Mouse (Mus musculus): Measurements from ENCODE around the gene Nrarp.

Nrarp gene

GRCm38 (mm10) chr2:25174866-25175689, 5.5 kb upstream of the Nrarp start:
- DNase-seq (ENCODE audit: low read depth): peak; percentile 36

DNA sequence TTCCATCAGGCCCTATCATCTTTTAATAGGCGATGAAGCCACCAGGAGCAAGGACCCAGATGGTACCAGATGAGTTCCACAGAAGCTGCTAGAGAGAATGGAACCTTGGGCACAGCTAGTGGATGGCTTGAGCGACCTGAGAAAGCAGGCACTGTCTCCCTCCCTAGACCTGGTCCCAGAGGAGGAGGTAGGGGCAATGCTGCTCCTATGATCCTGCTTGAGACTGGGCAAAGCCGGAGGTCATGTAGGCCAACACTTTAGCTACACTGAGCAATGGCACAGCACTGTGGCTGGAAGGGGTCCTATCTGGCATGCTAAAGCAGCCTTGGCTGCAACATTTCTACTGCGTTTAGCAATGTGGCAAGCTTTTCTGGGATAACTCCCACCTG, 4.9 kb upstream of the Nrarp start:
- DNase-seq (ENCODE audit: low read depth): no peak

- DNase-seq (ENCODE audit: low read depth): no peak
These were observed 4.0 kb upstream of the Nrarp start for GRCm38 (mm10) chr2:25176573-25176972.

GRCm38 (mm10) chr2:25177076-25177475, 3.5 kb upstream of the Nrarp start:
- no peak for DNase-seq (ENCODE audit: low read depth)

- DNase-seq (ENCODE audit: low read depth): no peak
These were observed 2.9 kb upstream of the Nrarp start for GRCm38 (mm10) chr2:25177685-25178084.

DNA sequence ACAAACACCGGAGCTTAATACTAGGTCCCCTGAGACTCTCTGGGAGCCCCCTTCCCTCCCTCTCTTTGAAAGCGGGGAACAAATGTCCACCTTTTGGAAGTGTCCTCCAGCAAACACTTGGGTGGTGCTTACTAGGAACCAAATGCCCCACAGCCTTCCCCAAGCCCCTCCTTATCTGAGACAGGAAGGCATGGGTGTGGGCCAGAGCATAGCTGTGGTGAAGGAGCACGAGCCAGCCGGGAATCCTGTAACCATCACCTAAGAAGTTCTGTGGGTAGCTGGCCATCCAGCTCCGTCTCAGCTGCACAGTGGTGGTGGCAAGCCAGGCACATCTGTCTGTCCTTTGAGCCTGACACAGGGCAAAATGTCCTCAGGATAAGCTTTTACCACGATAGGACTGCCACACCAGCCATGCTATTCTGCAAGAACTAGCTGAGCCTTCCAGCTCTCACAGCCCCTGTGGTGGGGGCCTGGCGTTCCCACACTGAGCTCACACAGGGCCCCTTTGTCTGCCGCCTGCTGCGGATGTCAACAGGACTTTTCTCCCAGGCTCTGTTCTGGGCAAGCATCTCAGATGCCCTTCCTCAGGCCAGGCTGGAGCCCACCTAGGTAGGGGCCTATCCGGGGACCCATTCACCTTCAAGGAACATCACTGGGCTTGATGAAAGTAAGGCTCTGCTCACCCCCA, 2.1 kb upstream of the Nrarp start:
- DNase-seq (ENCODE audit: low read depth): no peak

DNA sequence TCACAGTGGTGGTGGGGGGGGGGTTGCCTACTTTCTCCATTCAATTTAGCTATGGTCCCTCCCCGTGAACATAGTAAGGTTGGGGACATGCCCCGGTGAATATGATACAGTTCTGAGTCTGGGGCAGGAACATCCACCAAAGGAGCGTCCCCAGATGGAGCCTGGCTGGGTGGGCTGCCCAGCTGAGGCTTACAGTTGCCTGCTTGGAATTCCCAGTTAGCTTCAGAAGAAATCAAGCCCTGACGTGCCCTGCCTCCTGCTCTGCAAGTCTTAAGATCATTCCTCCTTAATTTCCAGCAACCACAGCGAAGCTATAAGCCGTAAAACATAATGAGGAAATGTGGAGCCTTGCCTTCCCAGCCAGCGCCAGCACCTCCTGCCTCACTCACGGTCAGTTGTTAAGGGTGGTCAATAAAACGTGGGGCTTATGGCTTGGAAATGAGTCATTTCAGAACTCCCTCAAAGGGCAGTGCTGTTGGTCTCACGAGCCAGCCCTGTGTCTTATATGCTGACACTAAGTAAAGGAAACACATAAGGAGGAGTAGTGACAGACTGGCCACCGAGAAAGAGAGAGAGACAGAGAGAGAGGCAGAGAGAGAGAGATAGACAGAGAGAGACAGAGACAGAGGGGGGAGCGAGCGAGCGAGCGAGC, 866 bp upstream of the Nrarp start:
- peak; percentile 65 for DNase-seq (ENCODE audit: low read depth)

DNA sequence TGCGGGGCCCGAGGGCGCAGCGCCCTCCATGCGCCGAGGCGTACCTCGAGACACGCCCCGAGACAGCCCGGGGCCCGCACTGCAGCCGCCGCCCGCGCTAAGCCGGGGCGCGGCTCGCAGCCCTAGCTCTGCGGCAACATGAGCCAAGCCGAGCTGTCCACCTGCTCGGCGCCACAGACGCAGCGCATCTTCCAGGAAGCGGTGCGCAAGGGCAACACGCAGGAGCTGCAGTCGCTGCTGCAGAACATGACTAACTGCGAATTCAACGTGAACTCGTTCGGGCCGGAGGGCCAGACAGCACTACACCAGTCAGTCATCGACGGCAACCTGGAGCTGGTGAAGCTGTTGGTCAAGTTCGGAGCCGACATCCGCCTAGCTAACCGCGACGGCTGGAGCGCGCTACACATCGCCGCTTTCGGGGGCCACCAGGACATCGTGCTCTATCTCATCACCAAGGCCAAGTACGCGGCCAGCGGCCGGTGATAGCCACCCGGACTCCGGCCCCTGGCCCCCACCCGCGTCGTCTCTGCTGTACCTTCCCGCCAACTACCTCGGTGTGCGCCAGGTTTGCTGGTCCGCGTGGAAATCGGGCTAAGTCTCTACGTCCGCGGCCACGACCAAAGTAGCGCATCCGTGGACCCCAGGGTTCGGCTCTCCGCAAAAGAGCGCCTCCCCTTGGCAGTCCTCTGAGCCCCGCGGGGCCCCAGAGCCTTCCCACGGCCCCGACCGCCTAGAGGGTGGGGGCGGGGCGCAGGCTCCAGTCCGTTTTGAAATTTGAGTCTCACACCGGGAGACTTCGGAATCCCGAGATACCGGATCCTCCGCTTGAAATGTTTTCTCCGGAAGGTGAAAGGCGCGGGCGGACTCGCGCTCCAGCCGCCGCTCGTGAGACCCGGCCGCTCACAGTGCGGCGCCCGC, 674 bp downstream of the Nrarp start:
- peak; percentile 80 for DNase-seq (ENCODE audit: low read depth)

DNA sequence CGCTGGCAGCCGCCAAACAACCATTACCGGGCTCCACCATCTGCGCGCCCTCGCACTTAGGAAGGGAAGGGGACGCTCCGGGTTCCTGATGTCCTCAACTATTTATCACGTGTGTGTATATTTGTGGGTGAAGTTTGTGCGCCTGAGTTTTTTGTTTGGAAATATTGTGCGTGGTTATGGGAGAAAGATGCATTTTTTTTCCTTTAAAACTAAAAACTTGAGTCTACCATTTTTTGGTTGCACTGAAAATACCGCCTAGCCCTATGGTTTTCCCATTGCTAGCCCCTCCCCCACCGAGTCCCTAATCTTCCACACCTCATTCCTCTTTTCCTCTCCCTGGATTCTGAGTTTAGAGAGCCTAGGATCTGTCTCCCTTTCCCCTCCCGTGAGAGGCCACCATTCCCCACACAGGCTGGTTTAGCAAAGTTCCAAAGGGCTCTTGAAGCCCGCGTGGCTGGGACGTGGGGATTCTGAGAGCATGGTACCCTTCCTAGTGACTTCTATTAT, 1.4 kb downstream of the Nrarp start:
- peak; percentile 40 for DNase-seq (ENCODE audit: low read depth)

GRCm38 (mm10) chr2:25182664-25183063, 2.1 kb downstream of the Nrarp start:
- peak; percentile 26 for DNase-seq (ENCODE audit: low read depth)

GRCm38 (mm10) chr2:25183336-25183735, 2.8 kb downstream of the Nrarp start:
- peak; percentile 46 for DNase-seq (ENCODE audit: low read depth)

DNA sequence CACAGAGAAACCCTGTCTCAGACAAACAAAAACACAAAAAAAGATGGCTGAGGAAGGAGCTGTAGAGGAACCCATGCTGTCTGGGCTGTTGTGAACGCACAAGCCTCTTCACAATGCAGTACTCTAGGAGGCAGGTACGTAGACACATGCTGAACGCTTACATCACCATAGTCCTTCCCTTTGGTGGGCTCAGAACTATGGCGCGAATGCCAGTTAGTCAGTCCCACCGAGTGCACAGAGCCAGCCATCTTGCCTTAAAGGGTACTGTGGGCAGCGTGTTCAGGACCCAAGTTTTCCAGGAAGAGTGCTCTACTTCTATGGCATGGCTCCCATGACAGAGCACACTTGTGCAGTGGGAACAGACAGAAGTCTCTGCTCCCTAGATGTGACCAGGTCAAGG, 3.9 kb downstream of the Nrarp start:
- DNase-seq (ENCODE audit: low read depth): no peak

DNA sequence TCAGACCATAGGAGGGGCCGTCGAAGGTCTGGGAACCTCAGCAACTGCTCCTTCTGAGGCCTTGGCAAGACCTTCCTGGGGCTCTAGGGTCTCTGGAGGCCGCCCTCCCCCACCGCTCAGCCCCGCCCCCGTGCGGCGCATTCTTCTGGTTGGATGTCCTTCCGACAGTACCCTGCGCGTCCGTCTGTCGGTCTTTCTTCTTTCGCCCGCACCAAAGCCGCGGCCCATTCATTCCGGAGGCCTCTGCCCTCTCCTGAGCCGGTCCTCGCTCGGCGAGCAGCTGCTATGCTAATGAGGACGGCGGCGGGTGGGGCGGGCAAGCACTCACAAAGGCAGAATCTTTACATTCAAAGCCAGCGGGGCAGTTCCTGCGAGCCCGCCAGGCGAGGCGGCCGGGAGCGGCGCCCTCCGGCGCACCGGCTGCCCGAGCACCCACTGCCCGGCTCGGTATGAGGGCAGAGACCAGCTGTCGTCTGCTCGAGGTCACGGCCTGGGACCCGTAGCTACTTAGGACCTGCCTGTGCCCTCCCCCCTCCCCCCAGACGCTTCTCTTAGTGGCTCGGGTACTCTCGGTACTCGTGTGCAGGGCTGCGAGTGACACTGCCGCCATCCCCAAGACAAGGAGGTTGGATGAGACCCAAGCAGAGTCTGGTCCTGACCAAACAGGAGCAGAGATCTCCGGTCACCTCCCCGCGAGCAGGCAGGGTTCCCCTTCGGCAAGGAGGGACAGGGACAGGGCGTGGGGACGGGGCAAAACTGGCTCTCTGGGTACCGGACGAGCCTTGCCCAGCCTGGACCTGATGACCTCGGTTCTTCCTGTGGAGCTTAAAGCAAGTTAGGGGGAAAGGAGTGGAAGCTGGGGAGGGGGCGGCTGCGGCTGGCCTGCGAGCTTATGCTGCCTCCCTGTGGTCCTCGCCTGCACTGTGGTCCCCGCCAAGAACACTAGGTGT, 5.3 kb downstream of the Nrarp start:
- no peak for DNase-seq (ENCODE audit: low read depth)

GRCm38 (mm10) chr2:25186575-25186930, 6.0 kb downstream of the Nrarp start:
- no peak for DNase-seq (ENCODE audit: low read depth)

GRCm38 (mm10) chr2:25187841-25188240, 7.3 kb downstream of the Nrarp start:
- no peak for DNase-seq (ENCODE audit: low read depth)

GRCm38 (mm10) chr2:25193330-25193770, 12.8 kb downstream of the Nrarp start:
- peak; percentile 94 for DNase-seq (ENCODE audit: low read depth)

GRCm38 (mm10) chr2:25194006-25194405, 13.4 kb downstream of the Nrarp start:
- DNase-seq (ENCODE audit: low read depth): peak; percentile 41

GRCm38 (mm10) chr2:25194486-25195171, 14.1 kb downstream of the Nrarp start:
- peak; percentile 93 for DNase-seq (ENCODE audit: low read depth)

- peak; percentile 92 for DNase-seq (ENCODE audit: low read depth)
These were observed 14.9 kb downstream of the Nrarp start for GRCm38 (mm10) chr2:25195211-25196156.

All from 416B (cell line).